Mouse (Mus musculus) A20 (cell line): ENCODE data around the gene Mex3d.

Source experiments
- DNase-seq: peaks from one replicate; pipeline ENCODE4 v3.0.0-alpha.2; 2011; ENCODE audit warnings: low read depth, low spot score

Gene Mex3d

DNA sequence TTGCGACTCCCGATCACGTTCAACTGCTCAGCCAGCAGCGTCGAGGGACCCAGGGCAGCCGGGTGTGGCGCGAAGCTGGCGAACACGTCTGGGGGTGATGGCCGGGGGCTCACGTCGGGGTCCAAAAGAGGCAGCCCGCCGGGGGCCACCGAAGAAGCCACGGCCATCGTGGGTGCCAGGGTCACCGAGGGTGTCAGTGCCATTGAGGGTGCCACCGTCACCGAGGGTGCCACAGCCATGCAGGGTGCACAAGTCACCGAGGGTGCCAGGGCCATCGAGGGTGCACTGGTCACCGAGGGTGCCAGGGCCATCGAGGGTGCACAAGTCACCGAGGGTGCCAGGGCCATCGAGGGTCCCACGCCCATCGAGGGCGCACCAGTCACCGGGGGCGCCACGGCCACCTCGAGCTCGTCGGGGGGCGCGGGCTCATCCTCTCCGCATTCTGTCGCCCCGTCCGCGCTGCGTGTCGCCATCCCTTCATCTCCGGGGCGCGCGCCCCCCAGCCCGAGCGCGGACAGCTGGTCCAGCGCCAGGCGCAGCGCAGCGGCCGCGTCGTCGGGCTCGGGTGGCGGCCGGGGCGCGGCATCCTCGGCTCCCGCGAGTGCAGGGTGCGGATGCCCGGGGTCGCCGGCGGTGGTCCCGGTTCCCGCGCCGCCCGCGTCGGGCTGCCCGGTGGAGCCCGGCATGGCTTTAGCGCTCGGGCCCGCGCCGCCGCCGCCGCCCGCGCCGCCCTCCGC is 556 bp downstream of the Mex3d start:
- no peak for DNase-seq

DNA sequence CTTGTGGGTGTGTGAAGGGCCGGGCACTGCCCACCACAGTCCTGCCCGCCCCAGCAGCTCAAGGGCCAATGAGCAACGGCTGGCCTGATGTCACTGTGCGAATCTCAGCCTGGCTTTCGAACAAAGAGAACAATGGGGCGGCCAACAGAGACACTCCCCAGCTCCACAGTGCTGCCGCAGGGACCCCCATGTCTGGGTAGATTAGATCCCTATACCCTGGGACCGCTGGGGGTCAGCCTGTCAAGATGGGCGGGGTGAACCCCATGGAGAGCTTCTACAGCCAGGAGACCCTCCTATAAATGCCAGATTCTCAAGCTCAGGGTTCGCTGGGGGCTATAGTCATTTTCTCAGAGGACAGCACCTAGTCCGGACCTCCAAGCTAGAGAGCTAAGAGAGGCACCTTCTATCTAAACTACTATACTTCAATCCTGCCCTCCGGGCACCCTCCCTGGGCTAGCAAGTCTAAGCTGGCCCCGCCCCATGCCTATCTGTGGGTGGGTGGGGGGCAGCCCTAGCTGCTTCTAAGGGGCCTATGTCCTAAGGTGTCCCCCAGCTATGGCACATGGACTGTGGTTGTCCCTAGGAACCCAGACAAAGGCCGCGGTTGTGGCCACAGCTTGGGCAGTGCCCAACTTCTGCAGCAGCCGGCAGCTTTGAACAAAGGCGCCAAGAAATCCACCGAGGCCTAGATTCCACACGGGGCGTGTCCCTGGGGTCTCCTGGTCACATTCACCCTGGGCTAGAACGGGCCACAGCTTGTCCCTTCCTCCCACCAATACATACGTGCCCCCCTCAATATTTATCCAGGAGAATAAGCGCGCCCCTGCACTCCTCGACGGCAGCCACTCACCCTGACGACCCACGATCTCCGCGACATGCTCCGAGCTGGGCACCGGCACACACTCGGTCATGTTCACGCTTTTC is 1.4 kb downstream of the Mex3d start:
- DNase-seq = no peak

DNA sequence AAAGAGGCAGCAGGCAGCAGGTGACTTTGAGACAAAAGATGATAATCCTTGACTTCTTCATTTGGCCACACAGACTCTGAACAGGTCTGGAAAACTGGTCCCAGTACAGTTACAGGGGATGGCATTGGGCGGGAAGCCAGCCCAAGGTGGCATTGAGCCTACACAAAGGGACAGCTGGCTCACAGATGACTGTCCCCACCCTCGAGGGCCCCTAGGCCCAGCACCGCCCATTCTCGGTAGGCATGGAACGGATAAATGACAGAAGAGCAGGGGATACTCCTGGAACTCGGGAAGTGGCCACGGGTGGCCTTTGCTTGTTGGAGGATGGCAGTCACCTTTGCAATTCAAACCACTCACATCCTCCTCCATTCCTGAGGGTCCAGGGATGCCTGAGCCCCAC is 2.1 kb downstream of the Mex3d start:
- DNase-seq = no peak

DNA sequence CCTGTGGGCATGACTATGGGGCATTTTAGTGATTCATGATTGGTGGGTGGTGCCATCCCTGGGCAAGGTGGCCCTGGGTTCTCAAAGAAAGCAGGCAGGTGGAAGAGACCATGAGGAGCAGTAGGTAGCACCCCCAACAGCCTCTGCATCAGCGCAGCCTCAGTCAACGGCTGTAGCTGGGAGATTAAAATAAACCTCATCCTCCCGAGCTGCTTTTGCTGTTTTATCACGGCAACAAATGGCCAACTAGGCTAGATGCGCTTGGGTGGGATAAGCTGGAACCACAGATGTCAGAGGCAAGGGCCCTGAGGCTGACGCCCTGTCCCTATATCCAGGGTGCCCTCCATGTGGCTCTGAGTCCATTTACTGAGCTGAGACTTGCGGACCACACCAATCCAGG is 2.8 kb downstream of the Mex3d start:
- no peak for DNase-seq

DNA sequence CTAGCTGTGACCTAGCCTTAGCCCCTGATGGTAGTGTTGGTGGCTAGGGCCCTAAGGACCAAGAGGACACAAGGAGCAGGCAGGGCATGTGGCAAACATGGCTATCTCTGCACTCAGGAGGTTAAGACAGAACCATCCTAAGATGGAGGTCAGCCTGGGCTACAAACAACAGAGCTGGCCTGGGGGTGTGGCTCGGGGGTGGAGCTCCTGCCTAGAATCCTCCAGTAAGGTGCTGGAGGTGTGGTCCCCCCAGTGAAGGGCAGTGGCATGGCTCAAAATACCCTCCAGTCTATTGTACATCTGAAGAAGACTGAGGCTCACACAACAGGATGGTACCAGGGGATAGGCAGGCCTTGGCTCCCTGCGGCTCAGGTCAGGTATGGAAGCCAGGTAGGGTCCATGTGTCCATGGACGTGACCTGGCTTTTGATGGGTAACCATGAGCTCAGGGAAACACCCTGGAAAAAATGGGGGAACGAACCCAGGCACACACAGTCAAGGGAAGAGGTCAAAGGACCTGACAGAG is 3.3 kb downstream of the Mex3d start:
- peak; percentile 47 for DNase-seq

DNA sequence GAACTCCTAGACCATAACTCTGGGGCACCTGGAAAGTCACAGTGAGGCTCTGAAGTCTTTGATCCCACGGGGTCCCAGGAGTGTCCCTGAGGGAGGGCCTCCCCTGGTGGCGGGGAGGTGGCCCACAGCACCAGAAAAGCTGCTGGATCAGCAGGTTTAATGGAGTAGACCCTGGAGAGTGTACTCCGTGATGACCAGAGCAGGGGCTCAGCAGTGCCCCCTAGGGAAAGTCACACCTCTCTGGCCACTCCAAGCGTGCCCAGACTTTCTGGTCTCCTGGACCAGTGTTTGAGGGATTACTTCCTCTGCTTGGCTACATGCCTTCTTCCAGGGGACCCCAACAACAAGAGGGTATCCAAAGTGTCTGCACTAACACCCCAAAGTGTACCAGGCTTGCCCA is 4.0 kb downstream of the Mex3d start:
- DNase-seq = no peak

DNA sequence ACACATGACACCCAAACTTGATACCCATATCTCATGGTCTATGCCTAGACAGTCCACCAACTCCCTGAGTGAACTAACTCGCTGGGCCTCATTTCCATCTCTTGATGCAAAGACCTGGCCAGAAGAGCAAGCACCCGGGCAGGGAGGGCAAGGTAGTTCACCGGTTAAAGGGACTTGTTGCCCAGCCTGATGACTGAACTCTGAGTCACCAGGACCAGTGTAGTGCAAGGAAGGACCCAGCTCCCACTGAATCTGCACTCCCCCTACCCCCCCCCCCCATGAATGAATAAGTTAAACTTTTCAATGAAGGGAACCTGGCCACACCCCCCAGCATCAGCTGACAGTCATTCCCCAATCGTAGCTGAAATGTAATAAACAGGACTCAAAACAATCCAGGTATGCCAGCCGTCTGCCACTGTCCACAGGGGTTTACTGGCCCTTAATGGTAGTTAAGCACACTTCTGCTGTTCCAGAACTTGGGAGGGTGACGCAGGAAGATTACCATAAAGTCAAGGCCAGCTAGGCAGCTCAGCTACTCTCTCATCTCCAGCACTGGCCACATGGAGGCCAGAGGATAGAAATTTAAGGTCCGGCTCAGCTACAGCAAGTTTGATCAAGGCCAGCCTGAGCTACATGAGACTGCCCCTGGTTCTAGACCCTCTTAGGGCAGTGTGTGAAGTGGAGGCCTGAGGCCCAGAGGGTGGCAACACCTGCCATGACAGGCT is 4.7 kb downstream of the Mex3d start:
- no peak for DNase-seq

DNA sequence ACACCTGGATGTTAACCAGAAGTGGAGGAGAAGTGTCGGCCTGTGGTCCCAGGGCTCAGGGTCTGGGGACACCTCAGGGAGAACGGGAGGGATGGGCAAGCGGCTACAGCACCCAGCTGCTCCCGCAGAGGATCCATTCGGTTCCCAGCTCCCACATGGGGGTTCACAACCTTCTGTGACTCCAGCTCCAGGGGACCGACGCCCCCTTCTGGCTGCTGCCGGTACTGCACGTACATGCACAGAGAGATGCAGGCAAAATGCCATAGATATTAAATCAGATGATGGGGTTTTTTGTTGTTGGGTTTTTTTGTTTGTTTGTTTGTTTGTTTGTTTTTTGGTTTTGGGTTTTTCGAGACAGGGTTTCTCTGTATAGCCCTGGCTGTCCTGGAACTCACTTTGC is 9.7 kb downstream of the Mex3d start:
- DNase-seq = peak; percentile 34

DNA sequence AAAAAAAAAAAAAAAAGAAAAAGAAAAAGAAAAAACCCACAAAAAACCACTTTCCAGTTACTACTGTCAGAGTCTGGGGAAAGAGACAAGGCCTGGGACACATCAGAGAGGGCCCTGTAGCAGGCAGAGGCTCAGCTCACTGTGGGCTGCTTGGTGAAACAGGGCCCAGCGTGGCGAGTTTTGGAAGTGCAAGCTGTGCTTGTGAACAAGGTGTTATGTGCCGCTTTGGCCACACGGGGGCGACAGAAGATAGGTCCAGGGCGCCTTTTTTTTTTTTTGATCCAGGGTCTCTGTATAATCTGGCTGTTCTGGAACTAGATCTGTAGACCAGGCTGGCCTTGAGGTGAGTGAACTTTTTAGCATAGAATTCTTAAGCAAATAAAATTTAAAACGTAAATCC is 11.3 kb downstream of the Mex3d start:
- DNase-seq = peak; percentile 92

DNA sequence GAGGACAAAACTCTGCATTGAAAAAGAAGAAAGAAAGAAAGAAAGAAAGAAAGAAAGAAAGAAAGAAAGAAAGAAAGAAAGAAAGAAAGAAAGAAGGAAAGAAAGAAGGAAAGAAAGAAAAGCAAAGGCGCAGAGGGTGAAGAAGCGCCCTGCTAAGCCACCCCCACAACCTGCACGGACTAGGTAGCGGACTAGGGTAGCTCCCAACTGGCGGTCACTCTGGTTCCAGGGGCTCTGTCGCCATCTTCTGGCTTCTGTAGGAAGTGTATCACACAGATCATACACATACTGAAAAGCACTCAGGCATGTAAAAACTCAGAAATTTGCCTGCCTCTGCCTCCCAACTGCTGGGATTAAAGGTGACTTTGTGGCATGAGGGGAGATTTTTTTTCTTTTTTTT is 13.4 kb downstream of the Mex3d start:
- DNase-seq = peak; percentile 88

DNA sequence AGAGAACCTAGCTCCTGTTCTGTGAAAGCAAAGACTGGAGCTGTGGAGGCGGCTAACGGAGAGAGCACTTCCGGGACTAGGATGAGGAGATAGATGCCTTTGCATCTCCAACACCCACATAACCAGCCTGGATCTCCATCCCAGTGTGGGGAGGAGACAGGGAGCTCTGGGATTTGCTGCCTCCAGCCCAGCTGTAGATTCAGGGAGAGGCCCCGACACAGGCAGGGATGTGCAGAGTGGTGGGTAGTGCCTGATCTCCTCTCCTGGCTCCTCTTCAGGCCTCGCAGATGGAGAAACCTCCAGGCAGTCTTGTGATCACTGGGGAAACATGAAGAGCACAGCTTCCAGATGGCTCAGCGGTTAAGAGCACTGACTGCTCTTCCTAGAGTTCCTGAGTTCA is 14.8 kb downstream of the Mex3d start:
- DNase-seq = no peak

DNA sequence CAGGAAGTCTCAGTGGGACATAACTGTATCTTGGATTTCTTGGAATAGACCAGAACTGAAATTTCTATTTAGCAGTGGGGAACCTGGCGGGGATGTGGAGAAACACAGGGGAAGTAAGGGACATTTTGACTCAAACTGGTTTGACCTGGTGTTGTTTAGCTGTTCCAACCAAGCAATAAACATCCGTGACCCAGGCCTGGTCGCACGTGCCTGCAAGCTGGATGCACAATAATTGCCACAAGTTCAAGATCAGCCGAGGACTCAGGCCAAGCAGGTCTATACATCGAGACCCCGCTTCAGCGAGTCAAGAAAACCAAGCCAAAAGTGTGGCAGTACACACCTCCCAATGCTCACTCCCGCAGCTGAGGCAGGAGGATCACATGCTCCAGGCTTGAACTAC is 15.5 kb downstream of the Mex3d start:
- DNase-seq = no peak

DNA sequence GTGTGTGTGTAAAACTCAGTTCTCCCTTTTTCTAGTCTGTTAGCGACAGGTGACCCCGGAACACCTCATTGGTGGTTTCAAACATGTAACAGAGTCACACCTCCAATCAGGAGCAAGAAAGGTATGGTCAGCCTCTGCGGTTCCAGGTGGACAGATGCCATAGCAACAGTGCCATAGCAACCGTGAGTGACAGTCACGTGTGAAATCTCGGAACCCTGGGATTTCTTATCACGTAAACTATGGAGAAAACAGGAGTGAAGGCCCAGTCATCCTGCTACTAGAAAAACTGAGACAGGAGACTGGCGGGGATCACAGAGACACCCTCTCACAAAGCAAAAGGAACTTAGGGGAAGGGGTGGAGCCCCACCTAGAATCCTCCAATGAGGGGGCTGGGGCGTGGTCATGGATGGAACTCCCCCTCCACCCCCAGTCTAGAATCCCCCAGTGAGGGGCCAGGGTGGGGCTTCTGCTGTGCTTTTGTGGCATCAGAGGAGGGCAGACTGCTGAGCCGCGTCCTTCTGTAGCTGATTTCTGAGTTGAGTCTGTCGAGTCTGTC is 16.0 kb downstream of the Mex3d start:
- DNase-seq = peak; percentile 97

DNA sequence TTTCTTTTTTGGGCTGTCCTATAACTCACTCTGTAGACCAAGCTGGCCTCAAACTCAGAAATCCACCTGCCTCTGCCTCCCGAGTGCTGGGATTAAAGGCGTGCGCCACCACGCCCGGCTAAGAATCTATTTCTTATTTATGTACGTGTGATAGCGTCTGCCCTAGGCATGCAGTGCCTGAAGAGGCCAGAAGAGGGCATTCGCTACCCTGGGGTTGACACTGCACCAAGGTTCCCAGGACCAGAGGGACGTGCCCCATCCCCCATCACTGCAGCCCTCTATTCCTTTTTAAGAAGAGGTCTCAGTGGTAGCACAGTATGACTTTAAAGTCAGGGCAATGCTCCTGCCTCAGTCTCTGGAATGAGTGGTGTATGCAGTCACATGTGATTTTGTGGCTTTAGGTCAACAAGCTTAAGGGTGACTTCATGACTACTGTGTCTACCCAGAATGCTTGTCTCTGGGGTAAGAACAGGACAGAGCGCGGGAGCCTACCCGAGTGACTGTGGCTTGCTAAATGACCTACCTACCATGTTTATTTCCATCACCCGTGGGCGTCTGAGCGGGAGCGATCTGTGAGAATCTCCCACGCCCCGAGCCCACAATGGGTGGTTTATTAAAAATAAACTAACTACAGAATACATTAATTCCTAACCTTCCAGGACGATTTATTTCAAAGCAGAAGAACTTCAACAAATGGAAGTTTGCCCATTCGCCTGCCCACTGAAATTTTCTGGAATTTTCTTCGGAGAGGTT is 17.3 kb downstream of the Mex3d start:
- DNase-seq = peak; percentile 76

DNA sequence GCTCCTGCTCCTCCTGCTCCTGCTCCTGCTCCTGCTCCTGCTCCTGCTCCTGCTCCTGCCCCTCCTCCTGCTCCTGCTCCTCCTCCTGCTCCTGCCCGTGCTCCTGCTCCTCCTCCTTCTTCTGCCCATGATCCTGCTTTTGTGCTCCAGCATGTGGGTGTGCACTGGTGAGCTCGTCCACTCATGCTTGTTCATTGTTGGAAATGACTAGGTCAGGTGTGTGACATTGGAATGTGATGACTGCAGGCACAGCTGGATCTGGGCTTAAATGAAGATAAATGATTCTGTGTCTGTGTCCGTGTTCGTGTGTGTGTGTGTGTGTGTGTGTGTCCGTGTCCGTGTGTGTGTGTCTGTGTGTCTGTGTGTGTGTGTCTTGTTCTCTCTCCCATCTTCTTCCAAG is 19.1 kb downstream of the Mex3d start:
- DNase-seq = no peak

DNA sequence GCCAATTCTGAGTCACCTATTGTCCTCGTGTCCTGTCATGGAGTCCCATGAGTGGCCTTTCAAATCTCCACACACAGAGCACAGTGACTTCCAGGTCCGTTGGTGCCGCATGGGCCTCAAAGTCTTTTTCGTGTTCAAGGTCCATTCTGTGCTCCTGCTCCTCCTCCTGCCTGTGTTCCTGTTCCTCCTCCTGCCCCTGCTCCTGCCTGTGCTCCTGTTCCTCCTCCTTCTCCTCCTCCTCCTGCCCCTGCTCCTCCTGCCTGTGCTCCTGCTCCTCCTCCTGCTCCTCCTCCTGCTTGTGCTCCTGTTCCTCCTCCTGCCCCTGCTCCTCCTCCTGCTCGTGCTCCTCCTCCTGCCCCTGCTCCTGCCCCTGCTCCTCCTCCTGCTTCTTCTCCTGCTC is 19.5 kb downstream of the Mex3d start:
- no peak for DNase-seq

DNA sequence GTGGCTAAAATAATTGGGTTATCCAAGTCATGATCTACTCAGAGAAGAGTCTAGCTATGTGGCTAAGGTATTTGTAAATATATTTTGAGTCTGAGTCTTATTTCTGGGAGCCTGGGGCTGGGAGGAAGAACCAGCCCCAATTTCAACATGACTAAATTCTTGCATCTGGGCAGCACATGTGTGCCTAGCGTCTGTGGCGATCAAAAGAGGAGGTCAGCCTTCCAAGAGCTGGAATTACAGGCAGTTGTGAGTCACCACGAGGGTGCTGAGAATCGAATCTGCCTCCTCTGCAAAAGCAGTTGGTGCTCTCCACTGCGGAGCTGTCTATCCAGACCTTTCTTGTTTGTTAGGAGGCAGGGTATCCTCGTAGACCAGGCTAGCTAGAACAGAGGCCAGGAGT is 21.7 kb downstream of the Mex3d start:
- DNase-seq = no peak

DNA sequence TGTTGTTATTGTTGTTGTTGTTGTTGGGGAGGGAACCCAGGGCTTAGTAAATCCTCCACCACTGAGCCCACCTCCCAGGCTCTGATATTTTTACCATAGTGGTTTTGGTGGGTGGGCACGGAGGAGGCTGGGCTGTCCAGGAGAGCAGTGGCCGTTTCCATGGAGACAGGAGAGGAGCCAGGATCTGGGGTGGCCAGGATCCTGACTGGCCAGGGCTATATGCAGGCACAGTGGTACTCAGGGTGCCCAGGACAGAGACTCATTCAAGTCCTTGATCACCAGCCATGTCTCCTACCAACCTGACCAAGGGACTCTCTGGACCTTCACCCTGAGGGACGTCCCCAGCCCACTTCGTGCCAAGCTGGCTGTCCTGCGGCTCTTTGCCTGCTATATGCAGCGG is 23.7 kb downstream of the Mex3d start:
- no peak for DNase-seq

DNA sequence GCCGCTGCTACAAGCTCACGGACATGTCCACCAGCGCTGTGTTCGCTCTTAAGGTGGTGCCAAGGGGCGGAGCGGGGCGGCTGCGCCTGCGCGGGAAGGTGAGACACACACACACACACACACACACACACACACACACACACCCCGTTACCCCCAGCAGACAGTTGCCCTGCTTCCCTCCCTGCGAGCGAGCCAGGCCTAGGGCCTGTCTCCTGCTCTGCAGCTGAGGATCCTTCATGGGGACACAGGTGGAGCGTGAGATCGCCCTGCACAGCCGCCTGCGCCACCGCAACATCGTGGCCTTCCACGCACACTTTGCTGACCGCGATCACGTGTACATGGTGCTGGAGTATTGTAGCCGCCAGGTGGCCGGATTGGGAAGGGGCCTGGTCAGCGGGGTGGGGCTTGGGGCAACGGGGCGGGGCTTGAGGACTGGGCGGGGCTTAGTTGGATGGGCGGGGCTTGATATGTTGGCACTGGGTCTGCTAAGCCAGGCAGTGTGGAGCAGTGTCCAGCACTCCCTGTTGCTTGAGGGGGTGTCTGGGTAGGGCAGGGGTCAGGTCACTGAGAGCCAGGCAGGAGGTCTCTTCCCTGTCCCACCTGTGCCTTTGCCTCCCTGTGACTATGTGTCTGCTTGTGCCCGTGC is 29.3 kb downstream of the Mex3d start:
- DNase-seq = peak; percentile 32

DNA sequence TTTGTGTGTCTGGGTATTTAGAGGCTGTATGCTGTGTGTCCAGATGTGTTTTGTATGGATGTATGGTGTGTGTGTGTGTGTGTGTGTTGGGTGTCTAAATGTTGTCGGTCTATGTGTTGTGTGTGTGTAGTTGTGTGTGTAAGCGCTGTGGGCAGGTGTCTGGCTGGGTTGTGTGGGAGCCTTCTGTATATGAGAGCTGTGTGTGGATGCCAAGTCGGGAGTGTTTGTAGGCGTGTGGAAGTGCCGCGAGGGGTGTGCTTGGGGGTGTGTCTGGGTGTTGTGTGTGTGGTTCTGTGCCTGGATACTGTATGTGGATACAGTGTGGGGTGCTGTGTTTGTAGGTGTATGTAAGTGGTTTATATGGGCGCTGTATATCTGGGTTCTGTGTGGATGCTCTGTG is 30.1 kb downstream of the Mex3d start:
- no peak for DNase-seq

DNA sequence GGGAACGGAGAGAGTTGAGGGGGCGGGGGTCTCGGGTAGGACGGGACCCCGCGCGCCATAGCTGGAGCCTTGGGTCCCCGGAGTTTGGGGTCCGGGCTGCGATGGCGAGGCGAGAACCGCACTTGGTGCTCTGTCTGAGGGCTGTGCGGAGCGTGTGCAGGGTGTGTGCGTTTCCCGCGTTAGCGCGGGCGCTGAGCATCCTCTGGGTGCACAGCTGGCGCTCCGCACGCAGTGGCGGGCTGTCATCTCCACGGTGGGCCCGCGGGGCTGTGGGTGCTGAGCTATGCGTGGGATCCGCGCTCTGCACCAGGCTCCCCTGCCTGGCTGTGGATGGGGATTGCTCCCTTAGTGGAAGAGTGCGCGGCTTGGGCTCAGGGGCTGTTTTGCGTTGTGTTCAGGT is 30.7 kb downstream of the Mex3d start:
- no peak for DNase-seq
